Mouse (Mus musculus): ENCODE results near the gene Olfr237-ps1. TPM values are rescaled to one million over a fixed set of nuclear protein-coding genes. Genes with fewer than 3 reads are reported as not detected.
"Not testable (repeated sequence)": the region's sequence is repeated elsewhere in the genome, so short reads cannot be mapped to it uniquely, and the experiment has no call there.

Gene Olfr237-ps1
- 0.05 TPM in 1 of 2 replicates, not detected in the other for polyA plus RNA-seq (2014; fragmentation: Nextera tagmentation; extraction: Ambion mirVana)

GRCm38 (mm10) chr6:43146267-43146666, at the start of gene Olfr237-ps1:
Gene Olfr237-ps1 (plus strand): TSS chr6:43146567.
- not testable (repeated sequence) for H3K9me3 ChIP-seq (ENCODE audit: control insufficient read depth, low read length); H3K27me3 ChIP-seq (ENCODE audit: control insufficient read depth, insufficient read depth, low read length); H3K4me1 ChIP-seq (ENCODE audit: control insufficient read depth, insufficient read depth, low read length); H3K36me3 ChIP-seq (ENCODE audit: control insufficient read depth, insufficient read depth, low read length); DNase-seq; H3K27ac ChIP-seq (replicated peaks; ENCODE audit: low read depth, low read length); H3K9ac ChIP-seq (replicated peaks; ENCODE audit: low read length); H3K4me2 ChIP-seq (ENCODE audit: low read length); H3K4me3 ChIP-seq (replicated peaks; ENCODE audit: low read depth, low read length); ATAC-seq (ENCODE audit: low FRiP score, low TSS enrichment)
- WGBS: 85% methylated on average over 2 of the region's 2 CpGs

- WGBS: 90% methylated on average over 1 of the region's 1 CpGs
- DNase-seq; H3K27ac ChIP-seq (replicated peaks; ENCODE audit: low read depth, low read length); H3K4me3 ChIP-seq (replicated peaks; ENCODE audit: low read depth, low read length); H3K4me2 ChIP-seq (ENCODE audit: low read length); H3K27me3 ChIP-seq (ENCODE audit: control insufficient read depth, insufficient read depth, low read length); H3K4me1 ChIP-seq (ENCODE audit: control insufficient read depth, insufficient read depth, low read length); H3K9ac ChIP-seq (replicated peaks; ENCODE audit: low read length); ATAC-seq (ENCODE audit: low FRiP score, low TSS enrichment); H3K9me3 ChIP-seq (ENCODE audit: control insufficient read depth, low read length); H3K36me3 ChIP-seq (ENCODE audit: control insufficient read depth, insufficient read depth, low read length): not testable (repeated sequence)
Observed at GRCm38 (mm10) chr6:43106069-43106468, 40.3 kb upstream of the Olfr237-ps1 start, which contains the start of gene Olfr441. Gene Olfr441 (plus strand): TSS chr6:43106369.

GRCm38 (mm10) chr6:43159502-43159901, 13.1 kb downstream of the Olfr237-ps1 start:
- Histone ChIP-seq H3K4me2 (ENCODE audit: low read length) (no peak overlapping the region), H3K27me3 (ENCODE audit: control insufficient read depth, insufficient read depth, low read length) (no peaks in the 10 kb centered on the region), H3K9me3 (ENCODE audit: control insufficient read depth, low read length) (no peaks in the 10 kb centered on the region), H3K4me1 (ENCODE audit: control insufficient read depth, insufficient read depth, low read length) (no peaks in the 10 kb centered on the region), H3K4me3 (replicated peaks; ENCODE audit: low read depth, low read length) (no peak overlapping the region), H3K36me3 (ENCODE audit: control insufficient read depth, insufficient read depth, low read length) (no peaks in the 10 kb centered on the region), H3K27ac (replicated peaks; ENCODE audit: low read depth, low read length) (no peak overlapping the region), H3K9ac (replicated peaks; ENCODE audit: low read length) (no peak overlapping the region)
- no peak for DNase-seq
- WGBS: 85% methylated on average over 1 of the region's 1 CpGs
- no peak for ATAC-seq (ENCODE audit: low FRiP score, low TSS enrichment)

- WGBS: 81% methylated on average over 3 of the region's 3 CpGs
- H3K9ac ChIP-seq (replicated peaks; ENCODE audit: low read length): no peak within 1 kb of the TSS
- H3K27me3 ChIP-seq (ENCODE audit: control insufficient read depth, insufficient read depth, low read length): no peaks in the 10 kb centered on the region
- no peak within 1 kb of the TSS for H3K27ac ChIP-seq (replicated peaks; ENCODE audit: low read depth, low read length)
- no peaks in the 10 kb centered on the region for H3K4me1 ChIP-seq (ENCODE audit: control insufficient read depth, insufficient read depth, low read length)
- no peak within 1 kb of the TSS for H3K4me2 ChIP-seq (ENCODE audit: low read length)
- no peak within 1 kb of the TSS for H3K4me3 ChIP-seq (replicated peaks; ENCODE audit: low read depth, low read length)
- ATAC-seq (ENCODE audit: low FRiP score, low TSS enrichment) (no peak), DNase-seq (no peak)
- H3K36me3 ChIP-seq (ENCODE audit: control insufficient read depth, insufficient read depth, low read length): no peaks in the 10 kb centered on the region
- H3K9me3 ChIP-seq (ENCODE audit: control insufficient read depth, low read length): no peaks in the 10 kb centered on the region
Observed at GRCm38 (mm10) chr6:43162982-43163381, 16.6 kb downstream of the Olfr237-ps1 start, which contains the start of gene Olfr437. Gene Olfr437 (plus strand): TSS chr6:43163282.

GRCm38 (mm10) chr6:43167246-43167645, 20.9 kb downstream of the Olfr237-ps1 start:
- Histone ChIP-seq H3K4me1 (ENCODE audit: control insufficient read depth, insufficient read depth, low read length) (no peaks in the 10 kb centered on the region), H3K4me3 (replicated peaks; ENCODE audit: low read depth, low read length) (no peak overlapping the region), H3K9ac (replicated peaks; ENCODE audit: low read length) (no peak overlapping the region), H3K27me3 (ENCODE audit: control insufficient read depth, insufficient read depth, low read length) (no peaks in the 10 kb centered on the region), H3K4me2 (ENCODE audit: low read length) (no peak overlapping the region), H3K36me3 (ENCODE audit: control insufficient read depth, insufficient read depth, low read length) (no peaks in the 10 kb centered on the region), H3K9me3 (ENCODE audit: control insufficient read depth, low read length) (no peaks in the 10 kb centered on the region), H3K27ac (replicated peaks; ENCODE audit: low read depth, low read length) (no peak overlapping the region)
- WGBS: 95% methylated on average over 4 of the region's 4 CpGs
- DNase-seq: no peak
- ATAC-seq (ENCODE audit: low FRiP score, low TSS enrichment): no peak

- no peak within 1 kb of the TSS for H3K9ac ChIP-seq (replicated peaks; ENCODE audit: low read length)
- no peak within 1 kb of the TSS for H3K4me3 ChIP-seq (replicated peaks; ENCODE audit: low read depth, low read length)
- no peaks in the 10 kb centered on the region for H3K27me3 ChIP-seq (ENCODE audit: control insufficient read depth, insufficient read depth, low read length)
- no peak for DNase-seq
- no peaks in the 10 kb centered on the region for H3K36me3 ChIP-seq (ENCODE audit: control insufficient read depth, insufficient read depth, low read length)
- H3K27ac ChIP-seq (replicated peaks; ENCODE audit: low read depth, low read length): no peak within 1 kb of the TSS
- no peak for ATAC-seq (ENCODE audit: low FRiP score, low TSS enrichment)
- no peaks in the 10 kb centered on the region for H3K9me3 ChIP-seq (ENCODE audit: control insufficient read depth, low read length)
- 85% methylated on average over 4 of the region's 4 CpGs for WGBS
- no peak within 1 kb of the TSS for H3K4me2 ChIP-seq (ENCODE audit: low read length)
- no peaks in the 10 kb centered on the region for H3K4me1 ChIP-seq (ENCODE audit: control insufficient read depth, insufficient read depth, low read length)
Observed at GRCm38 (mm10) chr6:43171840-43172239, 25.5 kb downstream of the Olfr237-ps1 start, which contains the start of gene Olfr13. Gene Olfr13 (plus strand): TSS chr6:43172140.

- no peaks in the 10 kb centered on the region for H3K36me3 ChIP-seq (ENCODE audit: control insufficient read depth, insufficient read depth, low read length)
- H3K4me2 ChIP-seq (ENCODE audit: low read length): no peak overlapping the region
- no peaks in the 10 kb centered on the region for H3K9me3 ChIP-seq (ENCODE audit: control insufficient read depth, low read length)
- H3K4me3 ChIP-seq (replicated peaks; ENCODE audit: low read depth, low read length): no peak overlapping the region
- WGBS: 68% methylated on average over 1 of the region's 1 CpGs
- H3K27ac ChIP-seq (replicated peaks; ENCODE audit: low read depth, low read length): no peak overlapping the region
- H3K9ac ChIP-seq (replicated peaks; ENCODE audit: low read length): no peak overlapping the region
- H3K4me1 ChIP-seq (ENCODE audit: control insufficient read depth, insufficient read depth, low read length): peaks cover 8% of the 10 kb centered on the region; the same call in 1 of the 2 replicates
- 0 out of 2 replicates have a peak, but pooled peaks have one; percentile 13 for ATAC-seq (ENCODE audit: low FRiP score, low TSS enrichment)
- DNase-seq: no peak
- H3K27me3 ChIP-seq (ENCODE audit: control insufficient read depth, insufficient read depth, low read length): no peaks in the 10 kb centered on the region
Observed at GRCm38 (mm10) chr6:43178129-43178528, 31.8 kb downstream of the Olfr237-ps1 start.

- DNase-seq: peak; percentile 60
- Histone ChIP-seq H3K27me3 (ENCODE audit: control insufficient read depth, insufficient read depth, low read length) (no peaks in the 10 kb centered on the region), H3K36me3 (ENCODE audit: control insufficient read depth, insufficient read depth, low read length) (no peaks in the 10 kb centered on the region), H3K9me3 (ENCODE audit: control insufficient read depth, low read length) (no peaks in the 10 kb centered on the region), H3K4me1 (ENCODE audit: control insufficient read depth, insufficient read depth, low read length) (peaks cover 8% of the 10 kb centered on the region; the same call in 1 of the 2 replicates), H3K4me3 (replicated peaks; ENCODE audit: low read depth, low read length) (no peak overlapping the region), H3K9ac (replicated peaks; ENCODE audit: low read length) (no peak overlapping the region), H3K4me2 (ENCODE audit: low read length) (no peak overlapping the region), H3K27ac (replicated peaks; ENCODE audit: low read depth, low read length) (peak overlapping the region; percentile 45; the same call in 1 of the 2 replicates)
- ATAC-seq (ENCODE audit: low FRiP score, low TSS enrichment): peak; percentile 62
- 40% methylated on average over 6 of the region's 6 CpGs for WGBS
Observed at GRCm38 (mm10) chr6:43178584-43179501, 32.5 kb downstream of the Olfr237-ps1 start.

Data from midbrain, embryonic 14.5 days (tissue).